26 mouse cellular contexts compared by ENCODE assay signal in the genomic region with DNA sequence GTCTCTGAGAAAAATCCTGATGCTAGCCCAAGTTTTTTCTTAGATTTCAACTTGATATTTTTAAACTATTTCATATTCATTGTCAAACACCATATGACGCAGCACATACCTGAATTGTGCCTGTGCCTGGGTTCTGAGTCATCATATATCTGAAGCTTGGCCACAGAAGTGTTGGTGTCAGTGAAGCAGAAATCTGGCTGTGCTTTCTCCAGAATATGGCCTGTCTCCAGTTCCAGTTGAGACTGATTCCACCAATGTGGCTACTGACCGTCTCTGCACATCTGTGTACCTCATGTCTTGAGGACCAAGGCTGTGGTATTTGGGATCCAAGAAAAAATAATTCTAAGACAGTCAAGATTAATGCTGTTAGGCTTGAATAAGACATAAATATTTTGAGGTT.
A peak's percentile ranks its signal among the peaks of the same experiment; 100 is the strongest.
DNase-seq lines count a peak whose midpoint lies in the region; ATAC-seq and TF ChIP-seq lines count a peak whose summit lies in the region.
"Had no signal": no experiment of that assay in that cellular context is flagged by ENCODE, and none has a peak within 500 bp of the region (broad histone marks: within the 10 kb centered on the region; RNA-seq: fewer than 3 reads in every experiment).

No protein-coding gene starts in this region.

- peak; percentile 29 for DNase-seq in cerebellum, adult 11 months
- DNase-seq in neural tube, embryonic 11.5 days (ENCODE audit: low spot score) = peak; percentile 15
- peak; percentile 52 for DNase-seq in cerebellum, adult 8-10 months
- DNase-seq in fibroblast of lung, adult 2 months (ENCODE audit: low read depth) = peak; percentile 81
- no peak for DNase-seq in thymus, adult 2 months
- DNase-seq: embryo, embryonic 11 days; forebrain, postnatal 0 days; heart, postnatal 10 days; kidney, adult 9 months; kidney, postnatal 4 days; layer of hippocampus, adult 9-11 months; lung, embryonic 14.5 days; lung, postnatal 36 days; retina, postnatal 1 day; thymus, adult 18-20 months had no signal

- no peak for ATAC-seq in cerebellum, adult (ENCODE audit: insufficient number of reproducible peaks, low FRiP score, low TSS enrichment)
- no peak for ATAC-seq in neural tube, embryonic 11.5 days (ENCODE audit: insufficient read depth, low FRiP score, low TSS enrichment)
- ATAC-seq in neural tube, embryonic 15.5 days (ENCODE audit: low FRiP score) = no peak
- no peak for ATAC-seq in kidney, embryonic 15.5 days (replicated peaks; ENCODE audit: low FRiP score)
- ATAC-seq: forebrain, postnatal 0 days; inflammation-experienced regulatory T-cells, adult 6 months; liver, embryonic 12.5 days; midbrain, embryonic 16.5 days had no signal

- no peaks in the 10 kb centered on the region for H3K36me3 ChIP-seq in neural tube, embryonic 11.5 days (ENCODE audit: control insufficient read depth, insufficient read depth, low read length)
- H3K36me3 ChIP-seq in neural tube, embryonic 15.5 days = peaks cover 6% of the 10 kb centered on the region; the same call in 1 of the 2 replicates
- H3K36me3 ChIP-seq in thymus, adult 2 months (ENCODE audit: control insufficient read depth, insufficient read depth, low read length) = no peaks in the 10 kb centered on the region
- H3K36me3 ChIP-seq in kidney, embryonic 15.5 days = peaks cover 14% of the 10 kb centered on the region
- H3K36me3 ChIP-seq: G1E; heart, embryonic 10.5 days; liver, embryonic 12.5 days; stomach, embryonic 15.5 days had no signal

- no peaks in the 10 kb centered on the region for H3K4me1 ChIP-seq in neural tube, embryonic 11.5 days (ENCODE audit: control insufficient read depth, insufficient read depth, low read length)
- H3K4me1 ChIP-seq in neural tube, embryonic 15.5 days = peaks cover 4% of the 10 kb centered on the region; the same call in 1 of the 2 replicates
- no peaks in the 10 kb centered on the region for H3K4me1 ChIP-seq in thymus, adult 2 months (replicated peaks; ENCODE audit: control insufficient read depth, insufficient read depth, low read length)
- peaks cover 9% of the 10 kb centered on the region; the same call in 1 of the 2 replicates for H3K4me1 ChIP-seq in kidney, embryonic 15.5 days
- H3K4me1 ChIP-seq: heart, embryonic 10.5 days; hindbrain, embryonic 12.5 days; liver, embryonic 12.5 days; stomach, embryonic 15.5 days had no signal

- no peaks in the 10 kb centered on the region for H3K9me3 ChIP-seq in neural tube, embryonic 11.5 days (ENCODE audit: control insufficient read depth, low read length)
- H3K9me3 ChIP-seq in neural tube, embryonic 15.5 days (replicated peaks) = no peaks in the 10 kb centered on the region
- H3K9me3 ChIP-seq in kidney, embryonic 15.5 days (replicated peaks) = no peaks in the 10 kb centered on the region
- H3K9me3 ChIP-seq: G1E; heart, embryonic 10.5 days; hindbrain, embryonic 12.5 days; limb, embryonic 12.5 days; liver, embryonic 12.5 days; stomach, embryonic 15.5 days had no signal

- no peak overlapping the region for H3K4me2 ChIP-seq in neural tube, embryonic 11.5 days (ENCODE audit: low read depth)
- no peak overlapping the region for H3K4me2 ChIP-seq in neural tube, embryonic 15.5 days
- no peak overlapping the region for H3K4me2 ChIP-seq in kidney, embryonic 15.5 days
- H3K4me2 ChIP-seq: hindbrain, embryonic 12.5 days; limb, embryonic 12.5 days; liver, embryonic 12.5 days; lung, embryonic 14.5 days; stomach, embryonic 15.5 days had no signal

- no peak overlapping the region for H3K4me3 ChIP-seq in neural tube, embryonic 11.5 days (ENCODE audit: low read depth, low read length)
- H3K4me3 ChIP-seq in neural tube, embryonic 15.5 days (replicated peaks) = no peak overlapping the region
- H3K4me3 ChIP-seq in thymus, adult 2 months (ENCODE audit: control insufficient read depth, insufficient read depth, low read length) = no peak overlapping the region
- H3K4me3 ChIP-seq in kidney, embryonic 15.5 days (replicated peaks) = no peak overlapping the region
- H3K4me3 ChIP-seq: heart, embryonic 10.5 days; hindbrain, embryonic 12.5 days; limb, embryonic 12.5 days; liver, embryonic 12.5 days; stomach, embryonic 15.5 days had no signal

- no peak overlapping the region for H3K27ac ChIP-seq in neural tube, embryonic 11.5 days (ENCODE audit: low read depth, low read length)
- H3K27ac ChIP-seq in neural tube, embryonic 15.5 days (replicated peaks) = no peak overlapping the region
- no peak overlapping the region for H3K27ac ChIP-seq in thymus, adult 2 months (ENCODE audit: control insufficient read depth, insufficient read depth, low read length)
- H3K27ac ChIP-seq in kidney, embryonic 15.5 days = no peak overlapping the region
- H3K27ac ChIP-seq: heart, embryonic 10.5 days; hindbrain, embryonic 12.5 days; limb, embryonic 12.5 days; liver, embryonic 12.5 days; stomach, embryonic 15.5 days had no signal

- no peak for TF ChIP-seq CTCF in thymus, adult 2 months (IDR thresholded peaks at IDR 0.05; ENCODE audit: borderline replicate concordance, control insufficient read depth, extremely low read depth, insufficient read depth, low read length, poor library complexity)

- H3K9ac ChIP-seq in neural tube, embryonic 11.5 days (ENCODE audit: low read length) = no peak overlapping the region
- no peak overlapping the region for H3K9ac ChIP-seq in neural tube, embryonic 15.5 days (replicated peaks)
- no peak overlapping the region for H3K9ac ChIP-seq in kidney, embryonic 15.5 days
- H3K9ac ChIP-seq: forebrain, postnatal 0 days; hindbrain, embryonic 12.5 days; limb, embryonic 12.5 days; liver, embryonic 12.5 days; lung, embryonic 14.5 days; stomach, embryonic 15.5 days had no signal

- no peak for TF ChIP-seq POLR2A in thymus, adult 2 months (IDR thresholded peaks at IDR 0.05; ENCODE audit: control insufficient read depth, extremely low read depth, insufficient read depth, low read length, poor library complexity)

- H3K27me3 ChIP-seq in neural tube, embryonic 11.5 days (ENCODE audit: control insufficient read depth, insufficient read depth, low read length) = no peaks in the 10 kb centered on the region
- no peaks in the 10 kb centered on the region for H3K27me3 ChIP-seq in neural tube, embryonic 15.5 days (replicated peaks)
- H3K27me3 ChIP-seq in thymus, adult 2 months (ENCODE audit: control insufficient read depth, insufficient read depth, low read length) = no peaks in the 10 kb centered on the region
- no peaks in the 10 kb centered on the region for H3K27me3 ChIP-seq in kidney, embryonic 15.5 days
- H3K27me3 ChIP-seq: hindbrain, embryonic 12.5 days; limb, embryonic 12.5 days; liver, embryonic 12.5 days; stomach, embryonic 15.5 days had no signal

- WGBS in neural tube, embryonic 11.5 days = 80% methylated on average over 2 of the region's 2 CpGs
- 96% methylated on average over 2 of the region's 2 CpGs for WGBS in neural tube, embryonic 15.5 days
- 96% methylated on average over 2 of the region's 2 CpGs for WGBS in thymus, adult 2 months
- 80% methylated on average over 2 of the region's 2 CpGs for WGBS in kidney, embryonic 15.5 days
